Mouse (Mus musculus) myocyte (in vitro differentiated cells): Measurements from ENCODE around the gene Tfap4.

Source experiments
- CEBPB ChIP-seq: IDR thresholded peaks from 2 replicates; pipeline ENCODE4 v1.6.1; 2011; ENCODE audit warnings: mild to moderate bottlenecking, moderate library complexity; ENCODE audit not compliant: poor library complexity, insufficient read depth, severe bottlenecking
- E2F4 ChIP-seq: IDR thresholded peaks from one replicate; pipeline ENCODE4 v1.6.1; 2011; ENCODE audit warnings: mild to moderate bottlenecking, control low read depth, moderate library complexity; ENCODE audit not compliant: insufficient read depth
- MAX ChIP-seq: IDR thresholded peaks from one replicate; pipeline ENCODE4 v1.6.1; 2011; ENCODE audit warnings: low read depth, mild to moderate bottlenecking, control low read depth
- MYOD1 ChIP-seq, 3 experiments: IDR thresholded peaks; one replicate each; pipeline ENCODE4 v1.6.1; 2011; ENCODE audit warnings: control low read depth in 2 of 3, low read depth in 2 of 3, mild to moderate bottlenecking in 2 of 3, moderate library complexity in 1 of 3; ENCODE audit not compliant: insufficient read length in 2 of 3, control insufficient read depth in 1 of 3
- MYOG ChIP-seq, 3 experiments: IDR thresholded peaks; one replicate each; pipeline ENCODE4 v1.6.1; 2011; ENCODE audit warnings: control low read depth in 2 of 3, low read depth in 2 of 3, mild to moderate bottlenecking in 2 of 3; ENCODE audit not compliant: insufficient read length in 2 of 3, control insufficient read depth in 1 of 3, insufficient read depth in 1 of 3
- POLR2A ChIP-seq: IDR thresholded peaks from one replicate; pipeline ENCODE4 v1.6.1; 2011; ENCODE audit warnings: low read depth, mild to moderate bottlenecking, control low read depth, moderate library complexity; ENCODE audit not compliant: insufficient read length
- POLR2AphosphoS2 ChIP-seq: IDR thresholded peaks from one replicate; pipeline ENCODE4 v1.6.1; 2011; ENCODE audit warnings: low read depth, control low read depth; ENCODE audit not compliant: insufficient read length
- REST ChIP-seq: IDR thresholded peaks from one replicate; pipeline ENCODE4 v1.6.1; 2011; ENCODE audit warnings: mild to moderate bottlenecking, control low read depth, moderate library complexity; ENCODE audit not compliant: insufficient read depth, insufficient read length
- TCF12 ChIP-seq: IDR thresholded peaks from one replicate; pipeline ENCODE4 v1.6.1; 2011; ENCODE audit warnings: mild to moderate bottlenecking, control low read depth; ENCODE audit not compliant: poor library complexity, insufficient read depth, severe bottlenecking
- USF1 ChIP-seq: IDR thresholded peaks from one replicate; pipeline ENCODE4 v1.6.1; 2011; ENCODE audit warnings: low read depth, mild to moderate bottlenecking, control low read depth, moderate library complexity

DNA sequence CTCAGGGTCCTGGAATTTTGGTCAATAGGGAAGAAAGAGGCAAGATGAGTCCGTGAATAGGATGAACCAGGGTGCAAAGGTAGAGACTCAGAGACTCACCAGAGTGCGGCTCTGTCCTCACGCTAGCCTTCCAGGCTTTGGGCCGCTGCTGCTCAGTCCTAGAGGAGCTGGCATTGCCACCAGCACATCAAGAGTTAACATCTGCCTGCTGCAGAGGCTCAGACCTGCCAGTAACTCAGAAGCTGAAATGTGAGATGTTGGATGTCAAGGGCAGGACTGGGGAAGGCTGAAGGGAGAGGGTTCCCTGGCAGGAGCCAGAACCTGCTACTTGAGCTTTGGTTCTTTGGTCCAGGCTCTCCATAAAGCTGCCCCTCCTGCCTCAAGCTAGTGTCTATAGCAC lies 11.1 kb upstream of the Tfap4 start:
- TF ChIP-seq MYOG (IDR thresholded peaks at IDR 0.05; ENCODE audit: control insufficient read depth in 1 of 3, insufficient read depth in 1 of 3, insufficient read length in 2 of 3, low read depth in 2 of 3) (no peak), USF1 (no peak), POLR2A (no peak), MYOD1 (IDR thresholded peaks at IDR 0.05; ENCODE audit: control insufficient read depth in 1 of 3, insufficient read length in 2 of 3, low read depth in 2 of 3) (no peak), TCF12 (no peak), E2F4 (no peak), MAX (no peak), REST (no peak), CEBPB (no peak), POLR2AphosphoS2 (no peak)
